In the genomic region with DNA sequence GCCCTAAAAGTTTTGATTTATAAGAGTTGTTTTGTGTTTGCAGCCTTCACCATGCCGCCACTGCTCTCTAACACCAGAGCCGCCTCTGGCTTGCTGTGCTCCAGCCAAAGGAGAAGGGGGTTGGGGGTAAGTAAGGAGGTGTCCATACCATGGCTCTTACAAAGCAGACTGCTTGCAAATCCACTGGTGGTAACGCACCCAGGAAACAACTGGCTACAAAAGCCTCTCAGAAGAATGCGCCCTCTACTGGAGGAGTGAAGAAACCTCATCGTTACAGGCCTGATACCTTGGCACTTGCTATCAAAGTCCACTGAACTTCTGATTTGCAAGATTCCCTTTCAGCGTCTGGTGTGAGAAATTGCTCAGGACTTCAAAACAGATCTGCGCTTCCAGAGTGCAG, we compare ENCODE assay signal across 9 mouse cellular contexts. TPM values are rescaled to one million over a fixed set of nuclear protein-coding genes. Genes with fewer than 3 reads are reported as not detected.
DNase-seq lines count a peak whose midpoint lies in the region; ATAC-seq and TF ChIP-seq lines count a peak whose summit lies in the region.
"Had no signal": no experiment of that assay in that cellular context is flagged by ENCODE, and none has a peak within 500 bp of the region (broad histone marks: within the 10 kb centered on the region; RNA-seq: fewer than 3 reads in every experiment).

No protein-coding gene starts in this region.

- WGBS in hindbrain, postnatal 0 days, result 17% methylated on average over 7 of the region's 7 CpGs
- 16% methylated on average over 7 of the region's 7 CpGs for WGBS in hindbrain, embryonic 12.5 days
- 15% methylated on average over 7 of the region's 7 CpGs for WGBS in lung, postnatal 0 days

- H3K4me1 ChIP-seq in hindbrain, postnatal 0 days (ENCODE audit: insufficient read depth, low read length), result no peaks in the 10 kb centered on the region
- H3K4me1 ChIP-seq in hindbrain, embryonic 12.5 days, result peaks cover under 1% of the 10 kb centered on the region; the same call in 1 of the 2 replicates
- H3K4me1 ChIP-seq in bone marrow macrophage, adult 2 months (ENCODE audit: control insufficient read depth, insufficient read depth, low read length), result no peaks in the 10 kb centered on the region
- no peaks in the 10 kb centered on the region for H3K4me1 ChIP-seq in lung, postnatal 0 days (ENCODE audit: insufficient read depth, low read depth, low read length)

- ATAC-seq in hindbrain, postnatal 0 days, result no peak
- ATAC-seq in hindbrain, embryonic 12.5 days (ENCODE audit: low FRiP score), result no peak
- no peak for ATAC-seq in lung, postnatal 0 days
- ATAC-seq in granulocyte monocyte progenitor cell, adult 5-6 weeks (replicated peaks; ENCODE audit: poor library complexity, severe bottlenecking), result no peak

- no peaks in the 10 kb centered on the region for H3K27me3 ChIP-seq in hindbrain, postnatal 0 days (ENCODE audit: insufficient read depth, low read length)
- H3K27me3 ChIP-seq in hindbrain, embryonic 12.5 days, result no peaks in the 10 kb centered on the region
- H3K27me3 ChIP-seq in lung, postnatal 0 days (replicated peaks; ENCODE audit: insufficient read depth, low read length), result no peaks in the 10 kb centered on the region
- H3K27me3 ChIP-seq: megakaryocyte, embryonic 14.5 days had no signal

- no peak overlapping the region for H3K27ac ChIP-seq in hindbrain, postnatal 0 days
- no peak overlapping the region for H3K27ac ChIP-seq in hindbrain, embryonic 12.5 days
- H3K27ac ChIP-seq in bone marrow macrophage, adult 2 months (ENCODE audit: insufficient read depth, low read depth, low read length), result no peak overlapping the region
- no peak overlapping the region for H3K27ac ChIP-seq in lung, postnatal 0 days (ENCODE audit: low read length)

- TF ChIP-seq POLR2A in bone marrow macrophage, adult 2 months (IDR thresholded peaks at IDR 0.05; ENCODE audit: borderline replicate concordance, low read depth, low read length), result no peak

- no peaks in the 10 kb centered on the region for H3K9me3 ChIP-seq in hindbrain, postnatal 0 days (ENCODE audit: low read length)
- H3K9me3 ChIP-seq in hindbrain, embryonic 12.5 days (replicated peaks), result no peaks in the 10 kb centered on the region
- no peaks in the 10 kb centered on the region for H3K9me3 ChIP-seq in lung, postnatal 0 days (ENCODE audit: low read length)

- no peak overlapping the region for H3K4me2 ChIP-seq in hindbrain, postnatal 0 days (ENCODE audit: low read depth, low read length)
- no peak overlapping the region for H3K4me2 ChIP-seq in hindbrain, embryonic 12.5 days (replicated peaks)
- H3K4me2 ChIP-seq in lung, postnatal 0 days (replicated peaks; ENCODE audit: low read depth, low read length), result no peak overlapping the region

- TF ChIP-seq CTCF in hindbrain, postnatal 0 days (IDR thresholded peaks at IDR 0.05; ENCODE audit: low read depth), result peak; percentile 61
- TF ChIP-seq CTCF in bone marrow macrophage, adult 2 months (IDR thresholded peaks at IDR 0.05; ENCODE audit: low read depth, low read length), result 0 out of 2 replicates have a peak, but pooled peaks have one; percentile 22
- peak; percentile 74 for TF ChIP-seq CTCF in lung, postnatal 0 days (IDR thresholded peaks at IDR 0.05)

- TF ChIP-seq EP300 in lung, postnatal 0 days (IDR thresholded peaks at IDR 0.05), result no peak

- peak; percentile 24 for DNase-seq in hindbrain, postnatal 0 days (ENCODE audit: low spot score)
- DNase-seq in CD4-positive, CD25-positive, alpha-beta regulatory T cell, adult 2 months (ENCODE audit: low read depth, low spot score), result peak; percentile 73
- peak; percentile 68 for DNase-seq in lung, postnatal 0 days (ENCODE audit: low spot score)
- no peak for DNase-seq in right cerebral cortex, postnatal 25 days
- DNase-seq in ovary, postnatal 10 days (ENCODE audit: low spot score), result no peak

- no peak overlapping the region for H3K9ac ChIP-seq in hindbrain, postnatal 0 days (replicated peaks; ENCODE audit: low read length)
- no peak overlapping the region for H3K9ac ChIP-seq in hindbrain, embryonic 12.5 days
- H3K9ac ChIP-seq in lung, postnatal 0 days (replicated peaks; ENCODE audit: low read depth), result no peak overlapping the region

- H3K4me3 ChIP-seq in hindbrain, postnatal 0 days (ENCODE audit: low read length), result no peak overlapping the region
- no peak overlapping the region for H3K4me3 ChIP-seq in hindbrain, embryonic 12.5 days
- no peak overlapping the region for H3K4me3 ChIP-seq in bone marrow macrophage, adult 2 months (ENCODE audit: insufficient read depth, low read length)
- no peak overlapping the region for H3K4me3 ChIP-seq in lung, postnatal 0 days (ENCODE audit: low read depth, low read length)
- H3K4me3 ChIP-seq: megakaryocyte, embryonic 14.5 days had no signal

- no peaks in the 10 kb centered on the region for H3K36me3 ChIP-seq in hindbrain, postnatal 0 days (ENCODE audit: insufficient read depth, low read length)
- no peaks in the 10 kb centered on the region for H3K36me3 ChIP-seq in hindbrain, embryonic 12.5 days
- no peaks in the 10 kb centered on the region for H3K36me3 ChIP-seq in lung, postnatal 0 days (ENCODE audit: insufficient read depth, low read length)

RNA-seq across cellular contexts. Expression of a gene that starts 5.9 kb away (rescaled TPM):
- 17.4 and 19.8 TPM in 2 replicates for total RNA-seq in hindbrain, postnatal 0 days (2014; rRNA removed)
- polyA plus RNA-seq in hindbrain, postnatal 0 days (2015; fragmentation: Nextera tagmentation; extraction: Ambion mirVana), result 58.9 and 64.9 TPM in 2 replicates
- polyA plus RNA-seq in hindbrain, embryonic 12.5 days (2016; fragmentation: Nextera tagmentation; extraction: Ambion mirVana), result 77.8 and 78.3 TPM in 2 replicates
- 22.2 and 30.7 TPM in 2 replicates for polyA plus RNA-seq in bone marrow macrophage, adult 2 months (2012; ENCODE audit: insufficient read depth, insufficient read length, missing spikeins)
- 39.2 and 40.0 TPM in 2 replicates for polyA plus RNA-seq in lung, postnatal 0 days (2015; fragmentation: Nextera tagmentation; extraction: Ambion mirVana)
- total RNA-seq in granulocyte monocyte progenitor cell, adult 5-6 weeks (2014; fragmentation: Nextera tagmentation), result 45.2 and 49.5 TPM in 2 replicates
- 33.3 and 38.8 TPM in 2 replicates for total RNA-seq in granulocyte monocyte progenitor cell, adult 5-6 weeks (2017)

RNA-seq across cellular contexts. Expression of a gene that starts 6.4 kb away (rescaled TPM):
- total RNA-seq in hindbrain, postnatal 0 days (2014; rRNA removed), result 16.3 and 18.2 TPM in 2 replicates
- 45.5 and 50.2 TPM in 2 replicates for polyA plus RNA-seq in hindbrain, postnatal 0 days (2015; fragmentation: Nextera tagmentation; extraction: Ambion mirVana)
- 38.1 and 45.6 TPM in 2 replicates for polyA plus RNA-seq in hindbrain, embryonic 12.5 days (2016; fragmentation: Nextera tagmentation; extraction: Ambion mirVana)
- 12.3 and 15.4 TPM in 2 replicates for polyA plus RNA-seq in bone marrow macrophage, adult 2 months (2012; ENCODE audit: insufficient read depth, insufficient read length, missing spikeins)
- polyA plus RNA-seq in lung, postnatal 0 days (2015; fragmentation: Nextera tagmentation; extraction: Ambion mirVana), result 22.8 and 23.3 TPM in 2 replicates
- 30.0 and 30.7 TPM in 2 replicates for total RNA-seq in granulocyte monocyte progenitor cell, adult 5-6 weeks (2014; fragmentation: Nextera tagmentation)
- 22.1 and 23.6 TPM in 2 replicates for total RNA-seq in granulocyte monocyte progenitor cell, adult 5-6 weeks (2017)

RNA-seq across cellular contexts. Expression of a gene that starts 50.7 kb away (rescaled TPM):
- 5.8 and 6.2 TPM in 2 replicates for total RNA-seq in hindbrain, postnatal 0 days (2014; rRNA removed)
- 6.0 and 6.4 TPM in 2 replicates for polyA plus RNA-seq in hindbrain, postnatal 0 days (2015; fragmentation: Nextera tagmentation; extraction: Ambion mirVana)
- 17.7 and 22.6 TPM in 2 replicates for polyA plus RNA-seq in hindbrain, embryonic 12.5 days (2016; fragmentation: Nextera tagmentation; extraction: Ambion mirVana)
- 9.9 and 10.1 TPM in 2 replicates for polyA plus RNA-seq in bone marrow macrophage, adult 2 months (2012; ENCODE audit: insufficient read depth, insufficient read length, missing spikeins)
- polyA plus RNA-seq in lung, postnatal 0 days (2015; fragmentation: Nextera tagmentation; extraction: Ambion mirVana), result 2.8 and 3.0 TPM in 2 replicates
- 12.2 and 19.0 TPM in 2 replicates for total RNA-seq in granulocyte monocyte progenitor cell, adult 5-6 weeks (2014; fragmentation: Nextera tagmentation)
- 17.7 and 19.9 TPM in 2 replicates for total RNA-seq in granulocyte monocyte progenitor cell, adult 5-6 weeks (2017)

RNA-seq across cellular contexts. Expression of a gene that starts 50.9 kb away (rescaled TPM):
- 7.1 and 8.4 TPM in 2 replicates for total RNA-seq in hindbrain, postnatal 0 days (2014; rRNA removed)
- polyA plus RNA-seq in hindbrain, postnatal 0 days (2015; fragmentation: Nextera tagmentation; extraction: Ambion mirVana), result 13.3 and 13.8 TPM in 2 replicates
- polyA plus RNA-seq in hindbrain, embryonic 12.5 days (2016; fragmentation: Nextera tagmentation; extraction: Ambion mirVana), result 56.4 and 57.6 TPM in 2 replicates
- 45.1 and 50.3 TPM in 2 replicates for polyA plus RNA-seq in bone marrow macrophage, adult 2 months (2012; ENCODE audit: insufficient read depth, insufficient read length, missing spikeins)
- 3.9 and 5.7 TPM in 2 replicates for polyA plus RNA-seq in lung, postnatal 0 days (2015; fragmentation: Nextera tagmentation; extraction: Ambion mirVana)
- 11.5 and 17.2 TPM in 2 replicates for total RNA-seq in granulocyte monocyte progenitor cell, adult 5-6 weeks (2014; fragmentation: Nextera tagmentation)
- 95.4 and 98.2 TPM in 2 replicates for total RNA-seq in granulocyte monocyte progenitor cell, adult 5-6 weeks (2017)

Comparison
In these comparisons a context has a peak if more than half of its experiments do, and no peak if none do; other contexts are left out.
1. DNase-seq: peak in hindbrain, postnatal 0 days (single experiment), CD4-positive, CD25-positive, alpha-beta regulatory T cell, adult 2 months (single experiment) and lung, postnatal 0 days (single experiment); none in right cerebral cortex, postnatal 25 days (single experiment) and ovary, postnatal 10 days (single experiment).
2. CTCF ChIP-seq: peak in every context shown above with its lines; median percentile 74 in lung, postnatal 0 days; 61 in hindbrain, postnatal 0 days; 22 in bone marrow macrophage, adult 2 months.